Mouse (Mus musculus) megakaryocyte, embryonic 14.5 days (primary cell): Measurements from ENCODE around the gene Naa60. TPM values are rescaled to one million over a fixed set of nuclear protein-coding genes. Genes with fewer than 3 reads are reported as not detected.

ENCODE experiments used
- H3K27me3 ChIP-seq: replicated peaks from 2 replicates; pipeline ENCODE3; 2012; ENCODE audit warnings: inconsistent platforms
- H3K36me3 ChIP-seq: replicated peaks from 2 replicates; pipeline ENCODE3; 2012; ENCODE audit warnings: low read length, inconsistent platforms, mixed read lengths
- H3K4me1 ChIP-seq: 2 replicates; pipeline ENCODE4 v1.6.1; 2012; ENCODE audit warnings: inconsistent platforms
- H3K4me3 ChIP-seq: replicated peaks from 2 replicates; pipeline ENCODE3; 2012; ENCODE audit warnings: moderate library complexity, mild to moderate bottlenecking, inconsistent platforms
- H3K9me3 ChIP-seq: 2 replicates; pipeline ENCODE4 v1.6.1; 2012; ENCODE audit warnings: inconsistent platforms
- FLI1 ChIP-seq: IDR thresholded peaks from 2 replicates; pipeline ENCODE4 v1.6.1; 2012; ENCODE audit warnings: low read length, inconsistent platforms, mixed read lengths
- GATA1 ChIP-seq: IDR thresholded peaks from 3 replicates; pipeline ENCODE4 v1.6.1; 2012; ENCODE audit warnings: mixed read lengths, low read length, inconsistent platforms, borderline replicate concordance
- polyA plus RNA-seq: library from polyadenylated mRNA; stranded (reverse); fragments of >175 nt; gene quantifications from 2 replicates; pipeline ENCODE4 v1.2.3, GENCODE M21; 2012; ENCODE audit warnings: low replicate concordance; ENCODE audit not compliant: insufficient read depth

The Naa60 gene
- polyA plus RNA-seq, 1 experiment: 30.2 TPM

DNA sequence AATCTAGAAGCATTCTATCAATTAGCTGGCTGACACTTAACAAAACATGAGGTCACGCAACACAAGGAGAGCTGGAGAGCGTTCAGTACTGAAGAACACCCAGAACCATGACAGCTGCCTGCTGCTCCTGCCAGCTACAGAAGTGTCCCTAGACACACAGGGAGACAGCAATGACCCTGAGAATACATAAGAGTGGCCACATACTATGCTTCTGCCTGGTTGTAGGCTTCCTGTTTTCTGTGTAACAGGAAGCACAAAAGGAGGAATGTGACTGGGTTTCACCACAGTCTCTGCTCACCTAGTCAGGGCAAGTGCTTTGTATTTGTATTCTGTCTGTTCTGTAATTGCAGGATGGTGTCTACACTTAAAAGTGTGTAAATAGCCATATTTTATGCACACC is 48.6 kb downstream of the Naa60 start:
- TF ChIP-seq GATA1 (no peak), FLI1 (no peak)
- Histone ChIP-seq H3K36me3 (peaks cover 96% of the 10 kb centered on the region), H3K4me1 (peaks cover 6% of the 10 kb centered on the region), H3K27me3 (no peaks in the 10 kb centered on the region), H3K4me3 (no peak overlapping the region), H3K9me3 (peaks cover 5% of the 10 kb centered on the region; the same call in 1 of the 2 replicates)

DNA sequence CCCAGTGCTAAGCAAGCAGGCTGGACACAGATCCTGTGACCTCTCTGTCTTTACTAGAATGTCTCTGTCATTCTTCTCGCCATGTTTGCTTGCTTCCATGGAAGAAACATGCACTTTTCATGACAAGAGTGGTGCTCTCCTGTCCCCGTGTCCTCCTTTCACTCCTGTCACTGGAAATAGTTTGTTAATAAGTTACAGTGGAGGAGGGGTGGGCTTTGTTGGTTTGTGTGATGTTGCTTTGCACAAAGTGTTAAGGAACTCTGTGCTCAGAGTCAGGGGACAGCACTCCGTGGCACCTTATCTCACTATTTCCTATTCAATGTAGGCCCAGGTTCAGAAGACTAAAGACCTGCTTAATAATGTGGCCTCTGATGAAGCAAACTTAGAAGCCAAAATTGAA is 51.3 kb downstream of the Naa60 start:
- H3K9me3 ChIP-seq: peaks cover 5% of the 10 kb centered on the region; the same call in 1 of the 2 replicates
- no peak for TF ChIP-seq FLI1
- no peak for TF ChIP-seq GATA1
- no peaks in the 10 kb centered on the region for H3K27me3 ChIP-seq
- H3K4me3 ChIP-seq: no peak overlapping the region
- H3K4me1 ChIP-seq: peaks cover 8% of the 10 kb centered on the region
- peaks cover 91% of the 10 kb centered on the region for H3K36me3 ChIP-seq

DNA sequence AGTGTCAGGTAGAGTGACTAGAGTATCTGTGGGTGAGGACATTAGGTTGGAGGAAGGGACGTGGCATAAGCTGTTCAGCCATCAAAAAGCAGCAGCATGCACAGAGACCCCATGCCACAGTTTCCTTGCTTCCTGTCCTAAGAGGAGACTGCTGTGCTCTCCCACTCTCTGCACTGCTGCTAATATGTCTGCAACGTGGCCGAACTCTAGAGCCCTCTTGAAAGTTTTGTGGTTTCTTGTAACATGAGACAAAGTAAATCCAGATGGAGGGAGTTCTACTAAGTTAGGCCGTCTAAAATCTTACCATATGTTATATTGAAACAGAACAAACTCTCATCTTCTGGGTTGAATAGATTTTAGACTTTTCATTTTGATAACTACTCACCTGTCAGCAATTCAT is 51.8 kb downstream of the Naa60 start:
- peaks cover 5% of the 10 kb centered on the region; the same call in 1 of the 2 replicates for H3K9me3 ChIP-seq
- peaks cover 13% of the 10 kb centered on the region for H3K4me1 ChIP-seq
- no peak for TF ChIP-seq FLI1
- no peak for TF ChIP-seq GATA1
- H3K36me3 ChIP-seq: peaks cover 90% of the 10 kb centered on the region
- H3K4me3 ChIP-seq: no peak overlapping the region
- H3K27me3 ChIP-seq: no peaks in the 10 kb centered on the region

DNA sequence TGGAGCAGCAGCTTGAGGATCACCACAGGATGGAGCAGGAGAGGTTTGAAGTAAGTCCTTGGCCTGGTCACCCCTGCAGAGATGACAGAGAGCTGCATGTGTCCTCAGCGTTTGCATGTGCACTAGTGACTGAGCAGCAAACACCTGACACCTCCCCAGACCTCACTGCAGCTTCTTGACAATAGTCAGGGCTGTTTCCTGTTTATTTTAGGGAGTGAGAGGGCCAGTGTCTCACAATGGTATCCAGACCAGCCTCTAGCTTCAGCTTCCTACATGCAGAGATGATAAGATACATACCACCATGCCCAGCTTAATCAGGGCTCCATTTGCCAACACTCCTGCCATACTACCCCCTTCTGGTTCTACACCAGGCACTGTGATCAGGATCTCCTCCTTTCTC is 56.4 kb downstream of the Naa60 start:
- peaks cover 84% of the 10 kb centered on the region for H3K36me3 ChIP-seq
- peak overlapping the region; percentile 54 for H3K4me3 ChIP-seq
- H3K4me1 ChIP-seq: peaks cover 22% of the 10 kb centered on the region
- H3K27me3 ChIP-seq: no peaks in the 10 kb centered on the region
- peaks cover 5% of the 10 kb centered on the region; the same call in 1 of the 2 replicates for H3K9me3 ChIP-seq
- TF ChIP-seq FLI1 (no peak), GATA1 (no peak)

DNA sequence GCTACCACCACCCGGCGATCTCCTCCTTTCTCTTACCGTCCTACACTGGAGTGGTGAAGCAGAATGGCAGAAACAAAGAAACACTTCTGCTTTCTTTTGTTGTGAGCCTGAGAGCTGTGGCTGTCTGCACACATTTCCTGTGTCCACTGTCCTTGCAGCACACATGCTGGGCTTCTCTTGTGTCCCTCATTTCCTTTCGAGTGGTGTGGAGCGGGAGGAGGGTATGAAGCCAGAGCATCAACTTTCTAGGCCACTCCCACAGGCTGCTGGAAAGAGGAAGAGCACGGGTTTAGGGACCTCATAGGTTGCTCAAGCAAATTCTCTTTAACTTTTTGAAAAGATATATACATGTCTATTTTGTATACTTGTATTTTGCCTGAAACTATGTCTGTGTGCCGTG is 57.0 kb downstream of the Naa60 start:
- H3K36me3 ChIP-seq: peaks cover 84% of the 10 kb centered on the region
- peaks cover 5% of the 10 kb centered on the region; the same call in 1 of the 2 replicates for H3K9me3 ChIP-seq
- TF ChIP-seq GATA1 (no peak), FLI1 (no peak)
- H3K4me3 ChIP-seq: no peak overlapping the region
- H3K4me1 ChIP-seq: peaks cover 27% of the 10 kb centered on the region
- no peaks in the 10 kb centered on the region for H3K27me3 ChIP-seq

DNA sequence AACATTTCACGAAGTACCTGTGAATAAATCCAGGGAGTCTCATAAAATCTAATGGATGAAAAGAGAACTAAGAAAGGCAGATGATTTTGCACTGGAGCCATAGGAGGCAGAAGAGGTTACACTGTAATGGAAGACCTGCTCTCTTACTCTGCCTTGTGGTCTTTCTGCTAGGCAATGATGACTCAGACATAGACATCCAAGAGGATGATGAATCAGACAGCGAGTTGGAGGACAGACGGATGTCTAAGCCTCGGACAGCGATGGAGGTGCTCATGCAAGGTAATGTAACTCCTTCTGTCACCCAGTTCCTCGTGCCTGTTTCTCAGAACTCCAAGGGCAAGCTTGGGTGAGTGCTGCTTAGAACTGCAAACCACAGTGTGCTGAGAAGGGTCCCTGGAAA is 61.4 kb downstream of the Naa60 start:
- Histone ChIP-seq H3K4me1 (peaks cover 30% of the 10 kb centered on the region), H3K27me3 (no peaks in the 10 kb centered on the region), H3K4me3 (no peak overlapping the region), H3K36me3 (peaks cover 91% of the 10 kb centered on the region), H3K9me3 (no peaks in the 10 kb centered on the region)
- no peak for TF ChIP-seq FLI1
- no peak for TF ChIP-seq GATA1

DNA sequence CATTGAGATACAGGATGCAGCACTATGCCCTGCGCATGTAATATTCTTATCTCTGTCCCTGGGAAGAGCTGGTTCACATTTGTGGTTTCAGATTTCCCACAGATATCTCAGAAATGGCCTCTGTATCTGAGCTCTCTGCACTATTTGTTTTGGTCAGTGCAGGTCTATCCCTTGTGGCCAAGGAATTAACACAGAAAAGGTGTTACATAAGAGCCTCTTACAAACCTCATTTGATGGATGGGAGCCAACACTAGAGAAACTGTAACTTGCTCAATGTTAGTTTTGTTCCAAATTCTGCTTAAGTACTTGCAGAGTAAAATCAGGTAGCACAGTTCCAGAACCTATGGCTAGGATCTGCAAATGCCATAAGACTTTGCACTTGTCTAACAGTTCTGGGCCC is 61.9 kb downstream of the Naa60 start:
- TF ChIP-seq FLI1: no peak
- TF ChIP-seq GATA1: no peak
- H3K4me1 ChIP-seq: peaks cover 25% of the 10 kb centered on the region
- peaks cover 93% of the 10 kb centered on the region for H3K36me3 ChIP-seq
- no peak overlapping the region for H3K4me3 ChIP-seq
- no peaks in the 10 kb centered on the region for H3K27me3 ChIP-seq
- H3K9me3 ChIP-seq: no peaks in the 10 kb centered on the region

DNA sequence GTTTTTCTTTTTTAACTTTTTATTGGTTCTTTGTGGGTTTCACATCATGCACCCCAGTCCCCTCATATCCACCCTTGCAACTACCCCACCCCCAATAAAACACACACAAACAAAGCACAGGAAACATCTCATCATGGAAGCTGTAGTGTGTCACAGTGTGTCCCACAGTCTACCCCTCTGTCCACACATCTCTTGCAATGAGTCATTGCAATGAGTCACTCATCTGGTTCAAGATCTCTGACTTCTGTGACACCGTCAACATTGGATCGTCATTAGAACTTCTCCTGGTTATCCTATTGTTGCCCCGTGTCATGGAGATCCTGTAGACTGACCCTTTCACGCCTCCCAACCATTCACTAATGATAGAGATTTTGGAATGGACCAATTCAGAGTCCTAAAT is 62.5 kb downstream of the Naa60 start:
- TF ChIP-seq FLI1 (no peak), GATA1 (no peak)
- Histone ChIP-seq H3K9me3 (no peaks in the 10 kb centered on the region), H3K36me3 (peaks cover 91% of the 10 kb centered on the region), H3K4me1 (peaks cover 22% of the 10 kb centered on the region), H3K27me3 (no peaks in the 10 kb centered on the region), H3K4me3 (no peak overlapping the region)

DNA sequence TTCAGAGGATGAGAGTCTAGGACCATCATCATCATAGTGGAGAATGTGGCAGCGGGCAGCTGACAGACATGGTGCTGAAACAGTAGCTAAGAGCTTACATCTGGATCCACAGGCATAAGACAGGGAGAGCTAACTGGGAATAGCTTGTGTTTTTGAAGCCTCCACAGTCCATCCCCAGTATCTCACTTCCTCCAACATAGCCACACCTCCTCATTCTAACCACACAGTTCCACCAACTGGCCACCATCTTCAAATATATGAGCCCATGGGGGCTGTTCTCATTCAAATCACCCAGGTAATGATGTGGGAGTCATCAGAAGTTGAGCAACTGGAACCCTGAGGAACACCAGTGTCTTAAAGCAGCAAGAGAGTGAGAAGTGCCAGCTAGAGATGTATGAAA is 79.0 kb downstream of the Naa60 start:
- H3K36me3 ChIP-seq: peaks cover 90% of the 10 kb centered on the region
- peaks cover 8% of the 10 kb centered on the region; the same call in 1 of the 2 replicates for H3K9me3 ChIP-seq
- no peak overlapping the region for H3K4me3 ChIP-seq
- peaks cover 73% of the 10 kb centered on the region for H3K4me1 ChIP-seq
- H3K27me3 ChIP-seq: no peaks in the 10 kb centered on the region
- TF ChIP-seq GATA1 (no peak), FLI1 (no peak)

Other genes starting within 250 kb of the Naa60 start
- gene Mefv, start 154.3 kb upstream of the Naa60 start, polyA plus RNA-seq: 0.38 TPM in 1 of 2 replicates, not detected in the other
- gene Zfp263, start 128.3 kb upstream of the Naa60 start, polyA plus RNA-seq: 2.8 and 8.0 TPM in 2 replicates
- gene Olfr15, start 41.5 kb upstream of the Naa60 start, polyA plus RNA-seq: not detected in 2 replicates
- 0.11 and 0.54 TPM in 2 replicates for gene Zfp174, start 25.1 kb upstream of the Naa60 start, polyA plus RNA-seq
- 0.77 and 3.0 TPM in 2 replicates for gene Zfp597, start 12.2 kb downstream of the Naa60 start, polyA plus RNA-seq
- gene Gm20695, start 12.3 kb downstream of the Naa60 start, polyA plus RNA-seq: not detected in 2 replicates
- gene 1700037C18Rik, start 36.3 kb downstream of the Naa60 start, polyA plus RNA-seq: 18.9 and 24.5 TPM in 2 replicates
- gene Cluap1, start 36.4 kb downstream of the Naa60 start, polyA plus RNA-seq: 17.0 TPM in 1 of 2 replicates, not detected in the other
- 0.31 TPM in 1 of 2 replicates, not detected in the other for gene Nlrc3, start 104.3 kb downstream of the Naa60 start, polyA plus RNA-seq
- gene Slx4, start 131.4 kb downstream of the Naa60 start, polyA plus RNA-seq: 15.6 and 19.8 TPM in 2 replicates
- gene Dnase1, start 164.6 kb downstream of the Naa60 start, polyA plus RNA-seq: not detected in 2 replicates
- 147 and 152 TPM in 2 replicates for gene Trap1, start 205.5 kb downstream of the Naa60 start, polyA plus RNA-seq